Mouse (Mus musculus) MEL (cell line): ENCODE data around the gene Nop53. TPM values are rescaled to one million over a fixed set of nuclear protein-coding genes. Genes with fewer than 3 reads are reported as not detected.

Experiments
- DNase-seq: peaks from one replicate; pipeline ENCODE4 v3.0.0; 2011; ENCODE audit warnings: low read depth, low spot score
- H3K27ac ChIP-seq: 2 replicates; pipeline ENCODE4 v1.5.1; 2012; ENCODE audit warnings: low read depth, mild to moderate bottlenecking, control low read depth, low read length, moderate library complexity; ENCODE audit not compliant: control insufficient read depth
- H3K27me3 ChIP-seq, 2 experiments: fragments of 150-350 bp in 1 of 2; sonication (generic) in 1 of 2; 2 replicates each; pipeline ENCODE4 v1.6.1; 2012; ENCODE audit warnings: low read length in 2 of 2, mild to moderate bottlenecking in 2 of 2, improper control_type of control experiment in 1 of 2, moderate library complexity in 1 of 2; ENCODE audit not compliant: insufficient read depth in 2 of 2, control insufficient read depth in 1 of 2
- H3K36me3 ChIP-seq, 2 experiments: 2 replicates each; pipeline ENCODE4 v1.6.1; 2012 to 2014; ENCODE audit warnings: low read length in 2 of 2, improper control_type of control experiment in 1 of 2, inconsistent platforms in 1 of 2, mild to moderate bottlenecking in 1 of 2; ENCODE audit not compliant: insufficient read depth in 2 of 2, control insufficient read depth in 1 of 2
- H3K4me1 ChIP-seq, 2 experiments: fragments of 150-350 bp in 1 of 2; sonication (generic) in 1 of 2; 2 replicates each; pipeline ENCODE4 v1.6.1; 2012; ENCODE audit warnings: low read length in 2 of 2, improper control_type of control experiment in 1 of 2, mild to moderate bottlenecking in 1 of 2; ENCODE audit not compliant: insufficient read depth in 2 of 2, control insufficient read depth in 1 of 2
- H3K4me3 ChIP-seq, 2 experiments: fragments of 150-350 bp in 1 of 2; sonication (generic) in 1 of 2; 2 replicates each; pipeline ENCODE4 v1.5.1; 2012; ENCODE audit warnings: low read depth in 2 of 2, low read length in 2 of 2, mild to moderate bottlenecking in 2 of 2, moderate library complexity in 2 of 2, control low read depth in 1 of 2, improper control_type of control experiment in 1 of 2; ENCODE audit not compliant: control insufficient read depth in 1 of 2, insufficient read depth in 1 of 2
- H3K79me2 ChIP-seq: 2 replicates; pipeline ENCODE4 v1.6.1; 2012; ENCODE audit warnings: mild to moderate bottlenecking, low read length, moderate library complexity; ENCODE audit not compliant: control insufficient read depth, poor library complexity, insufficient read depth
- H3K9ac ChIP-seq: 2 replicates; pipeline ENCODE4 v1.6.1; 2012; ENCODE audit warnings: low read depth, mild to moderate bottlenecking, control low read depth, low read length, moderate library complexity; ENCODE audit not compliant: control insufficient read depth, poor library complexity, severe bottlenecking
- H3K9me3 ChIP-seq: fragments of 150-350 bp; sonication (generic); replicated peaks from 2 replicates; pipeline ENCODE4 v1.6.1; 2012; ENCODE audit warnings: mild to moderate bottlenecking, low read length, improper control_type of control experiment, moderate library complexity; ENCODE audit not compliant: insufficient read depth
- ETS1 ChIP-seq: IDR thresholded peaks from 2 replicates; pipeline ENCODE4 v1.6.1; 2012; ENCODE audit warnings: low read depth, mild to moderate bottlenecking, inconsistent platforms, low read length, improper control_type of control experiment, moderate library complexity
- GABPA ChIP-seq: IDR thresholded peaks from 2 replicates; pipeline ENCODE4 v1.6.1; 2012; ENCODE audit warnings: low read depth, mild to moderate bottlenecking, inconsistent platforms, low read length, improper control_type of control experiment, moderate library complexity
- JUND ChIP-seq: IDR thresholded peaks from 2 replicates; pipeline ENCODE4 v1.6.1; 2011; ENCODE audit warnings: low read depth, mild to moderate bottlenecking, improper control_type of control experiment, low read length
- KAT2A ChIP-seq: conservative IDR thresholded peaks from 2 replicates; pipeline ENCODE4 v1.6.1; 2012; ENCODE audit warnings: low read depth, low read length, improper control_type of control experiment, inconsistent platforms
- NELFE ChIP-seq: IDR thresholded peaks from 2 replicates; pipeline ENCODE4 v1.6.1; 2011; ENCODE audit warnings: low read depth, low read length, improper control_type of control experiment
- NRF1 ChIP-seq: IDR thresholded peaks from 2 replicates; pipeline ENCODE4 v1.6.1; 2014; ENCODE audit warnings: low read depth, mild to moderate bottlenecking, inconsistent platforms, low read length, improper control_type of control experiment, moderate library complexity; ENCODE audit not compliant: poor library complexity, insufficient read depth, severe bottlenecking
- POLR2A ChIP-seq, 2 experiments: IDR thresholded peaks; 2 replicates each; pipeline ENCODE4 v1.6.1; 2011 to 2012; ENCODE audit warnings: low read length in 2 of 2, mild to moderate bottlenecking in 2 of 2, control low read depth in 1 of 2, improper control_type of control experiment in 1 of 2, low read depth in 1 of 2, moderate library complexity in 1 of 2; ENCODE audit not compliant: control insufficient read depth in 1 of 2, insufficient read depth in 1 of 2, poor library complexity in 1 of 2
- POLR2AphosphoS2 ChIP-seq: IDR thresholded peaks from 2 replicates; pipeline ENCODE4 v1.6.1; 2011; ENCODE audit warnings: low read length, improper control_type of control experiment
- POLR2AphosphoS5 ChIP-seq: IDR thresholded peaks from 2 replicates; pipeline ENCODE4 v1.6.1; 2012; ENCODE audit warnings: low read depth, borderline replicate concordance, mild to moderate bottlenecking, inconsistent platforms, low read length, moderate library complexity, mixed read lengths
- SMC3 ChIP-seq: IDR thresholded peaks from 2 replicates; pipeline ENCODE4 v1.6.1; 2011; ENCODE audit warnings: low read depth, low read length, improper control_type of control experiment
- TCF12 ChIP-seq: IDR thresholded peaks from 2 replicates; pipeline ENCODE4 v1.6.1; 2014; ENCODE audit warnings: low read depth, mild to moderate bottlenecking, inconsistent platforms, low read length, improper control_type of control experiment, moderate library complexity
- USF1 ChIP-seq: IDR thresholded peaks from 2 replicates; pipeline ENCODE4 v1.6.1; 2014; ENCODE audit warnings: low read depth, mild to moderate bottlenecking, inconsistent platforms, low read length, improper control_type of control experiment, moderate library complexity
- USF2 ChIP-seq, 2 experiments: IDR thresholded peaks; 2 replicates each; pipeline ENCODE4 v1.6.1; 2011 to 2012; ENCODE audit warnings: improper control_type of control experiment in 2 of 2, low read length in 2 of 2, borderline replicate concordance in 1 of 2, inconsistent platforms in 1 of 2, low read depth in 1 of 2, mild to moderate bottlenecking in 1 of 2; ENCODE audit not compliant: insufficient read depth in 1 of 2
- ZC3H11A ChIP-seq: IDR thresholded peaks from 2 replicates; pipeline ENCODE4 v1.6.1; 2012; ENCODE audit warnings: low read depth, mild to moderate bottlenecking, inconsistent platforms, low read length, improper control_type of control experiment
- ZKSCAN1 ChIP-seq: IDR thresholded peaks from 2 replicates; pipeline ENCODE4 v1.6.1; 2012; ENCODE audit warnings: low read depth, mild to moderate bottlenecking, inconsistent platforms, low read length, improper control_type of control experiment, moderate library complexity
- ZMIZ1 ChIP-seq: IDR thresholded peaks from 2 replicates; pipeline ENCODE4 v1.6.1; 2012; ENCODE audit warnings: low read depth, mild to moderate bottlenecking, inconsistent platforms, low read length, improper control_type of control experiment, moderate library complexity
- ZNF384 ChIP-seq: IDR thresholded peaks from 2 replicates; pipeline ENCODE4 v1.6.1; 2012; ENCODE audit warnings: low read depth, mild to moderate bottlenecking, inconsistent platforms, low read length, improper control_type of control experiment
- polyA plus RNA-seq, 2 experiments: library from polyadenylated mRNA; stranded (reverse) in 1 of 2; unstranded in 1 of 2; fragments of >175 nt in 1 of 2; fragments of >200 nt in 1 of 2; gene quantifications; 2 replicates each; pipeline versions ENCODE4 v1.2.1 to v1.2.4; 2012; ENCODE audit warnings: low replicate concordance in 2 of 2, low read depth in 1 of 2; ENCODE audit not compliant: insufficient read length in 2 of 2, insufficient read depth in 1 of 2, missing spikeins in 1 of 2
- total RNA-seq: library from RNA; depleted of rRNA; stranded (reverse); fragments of 300-350 nt; gene quantifications from 2 replicates; pipeline ENCODE4 v1.2.3, GENCODE M21; 2012

Gene Nop53
- total and polyA plus RNA-seq, 3 experiments, result 359 to 482 TPM; not detected in 1

GRCm38 (mm10) chr7:15907971-15908590 lies 37.8 kb downstream of the Nop53 start:
- Histone ChIP-seq H3K27me3 (0 out of 4 replicates have a peak, but pooled peaks cover 0 to 2% of the 10 kb centered on the region in 2 experiments), H3K9me3 (no peaks in the 10 kb centered on the region; the same call in 1 of the 2 replicates), H3K4me1 (no peaks in the 10 kb centered on the region), H3K4me3 (no peak overlapping the region), H3K27ac (no peak overlapping the region), H3K79me2 (no peaks in the 10 kb centered on the region), H3K36me3 (no peaks in the 10 kb centered on the region), H3K9ac (no peak overlapping the region)
- no peak for DNase-seq
- TF ChIP-seq TCF12 (no peak), ZKSCAN1 (no peak), ZC3H11A (no peak), NRF1 (no peak), ETS1 (no peak), USF1 (no peak), ZNF384 (no peak), JUND (no peak), USF2 (IDR thresholded peaks at IDR 0.05; ENCODE audit: borderline replicate concordance in 1 of 2, insufficient read depth in 1 of 2, low read depth in 1 of 2, low read length in 2 of 2) (no peak), POLR2A (IDR thresholded peaks at IDR 0.05; ENCODE audit: control insufficient read depth in 1 of 2, insufficient read depth in 1 of 2, low read depth in 1 of 2, low read length in 2 of 2, poor library complexity in 1 of 2) (no peak), POLR2AphosphoS5 (no peak)

GRCm38 (mm10) chr7:15906602-15907001 lies 39.3 kb downstream of the Nop53 start:
- Histone ChIP-seq H3K27ac (no peak overlapping the region), H3K4me1 (no peaks in the 10 kb centered on the region), H3K4me3 (no peak overlapping the region), H3K27me3 (0 out of 4 replicates have a peak, but pooled peaks cover 0 to 2% of the 10 kb centered on the region in 2 experiments), H3K79me2 (no peaks in the 10 kb centered on the region), H3K36me3 (peaks cover 0 to 3% of the 10 kb centered on the region in 2 experiments; a peak in 1 of 4 replicates), H3K9ac (no peak overlapping the region), H3K9me3 (no peaks in the 10 kb centered on the region; the same call in 1 of the 2 replicates)
- DNase-seq, result no peak
- TF ChIP-seq JUND (no peak), NELFE (no peak), TCF12 (no peak), KAT2A (no peak), SMC3 (no peak), ZMIZ1 (no peak), POLR2AphosphoS5 (no peak), GABPA (no peak), POLR2AphosphoS2 (no peak)
